Mouse (Mus musculus) 3T3-L1 (cell line): ENCODE measurements around the gene Mturn.

Source experiments
- DNase-seq: peaks from one replicate; pipeline ENCODE4 v3.0.0-alpha.2; 2015; ENCODE audit warnings: low read depth, low spot score

Gene Mturn

DNA sequence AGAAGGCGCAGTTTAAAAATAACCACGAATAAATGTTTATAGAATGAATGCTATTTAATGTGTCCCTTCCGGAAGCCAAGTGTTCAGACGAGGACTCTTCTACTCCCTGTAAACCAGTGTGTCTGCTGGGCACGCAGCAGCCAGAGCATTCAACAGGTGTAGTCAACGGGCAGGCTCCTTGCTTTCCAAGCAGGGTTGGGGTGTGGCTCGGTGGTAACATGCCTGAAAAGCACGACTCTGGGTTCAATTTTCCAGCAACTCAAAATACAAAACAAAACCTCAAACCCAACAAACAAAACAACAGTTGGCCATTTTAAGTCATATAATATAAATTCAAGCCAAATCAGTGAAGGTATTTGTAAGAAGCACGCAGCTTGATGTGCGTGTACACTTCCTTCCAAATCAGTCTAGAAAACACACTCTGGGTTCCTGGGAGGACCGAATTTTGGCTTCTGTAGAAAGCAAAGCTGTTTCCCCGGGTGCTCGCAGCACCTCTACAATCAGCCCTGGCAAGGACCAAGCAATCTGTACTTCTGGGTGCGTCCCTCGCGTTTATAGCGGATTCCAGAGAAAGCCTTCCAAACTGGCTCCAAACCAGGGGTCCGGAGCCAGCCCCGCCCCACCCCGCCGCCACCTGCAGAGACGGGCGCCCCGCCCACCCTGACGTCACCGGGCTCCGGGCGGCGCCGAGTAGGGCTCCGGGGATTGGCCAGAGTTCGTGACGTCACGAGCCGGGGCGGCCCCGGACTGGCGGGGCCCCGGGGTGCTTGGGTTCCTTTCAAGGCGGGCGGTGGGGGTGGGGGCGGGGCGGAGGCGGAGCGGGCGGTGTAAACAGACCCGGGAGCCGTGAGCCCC, at the start of gene Mturn:
Gene Mturn, plus strand, starts transcription at position 734 of the 855 bp plus-strand sequence.
- peak; percentile 86 for DNase-seq

DNA sequence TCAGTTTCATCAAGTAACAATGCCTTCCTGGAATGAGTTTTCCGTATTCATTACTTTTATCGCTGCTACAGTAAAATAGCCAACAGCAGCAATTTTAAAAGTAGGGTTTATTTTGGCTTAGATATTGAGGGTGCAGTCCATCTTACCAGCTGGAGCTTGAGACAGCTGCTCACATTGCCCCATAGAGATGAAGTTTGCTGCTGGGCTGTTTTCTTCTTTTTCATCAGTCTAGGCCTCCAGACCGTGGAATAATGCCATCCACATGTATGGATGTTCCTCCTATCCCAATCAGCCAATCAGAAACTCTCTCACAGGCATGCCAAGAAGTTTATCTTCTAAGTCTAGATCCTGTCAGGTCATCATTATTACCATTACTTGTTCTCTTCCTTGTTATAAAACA, 41.5 kb upstream of the Mturn start:
- no peak for DNase-seq

DNA sequence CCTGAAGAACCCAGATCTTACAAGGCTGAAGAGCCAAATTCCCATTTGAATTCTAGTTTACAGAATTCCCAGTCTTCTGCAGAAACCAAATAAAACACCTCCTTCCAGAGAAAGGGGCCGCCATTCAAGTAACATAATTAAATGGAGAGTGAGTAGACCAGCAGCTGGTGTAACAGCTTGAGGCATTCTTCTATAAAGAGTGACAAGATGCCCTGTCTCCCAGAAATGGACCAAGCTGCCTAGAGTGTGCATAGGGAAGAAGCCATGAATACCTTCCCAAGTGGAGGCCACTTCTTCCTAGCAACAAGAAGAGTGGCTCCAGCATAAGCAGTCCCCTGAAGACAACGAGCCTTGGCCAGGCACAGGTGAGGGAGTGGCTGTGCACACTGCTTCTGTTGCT, 39.5 kb upstream of the Mturn start:
- no peak for DNase-seq

DNA sequence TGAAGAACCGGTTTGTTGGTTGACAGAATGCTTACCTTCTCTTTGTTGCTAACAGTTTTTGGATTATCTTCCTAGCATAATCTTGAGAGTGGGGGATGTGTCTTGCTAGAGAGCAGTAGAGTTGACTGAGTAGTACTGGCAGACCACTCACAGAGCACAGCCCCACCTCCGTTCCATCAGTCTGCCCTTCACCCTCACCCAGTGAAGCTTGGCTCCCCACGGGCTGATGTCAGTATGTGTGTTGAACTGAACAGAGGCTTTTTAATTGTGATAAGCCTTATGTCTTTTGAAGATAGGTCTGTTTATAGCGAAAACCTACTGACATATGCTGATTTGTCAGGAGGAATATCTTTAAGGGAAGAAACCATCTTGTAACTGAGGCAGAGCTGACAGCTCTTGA, 38.2 kb upstream of the Mturn start:
- DNase-seq = no peak

DNA sequence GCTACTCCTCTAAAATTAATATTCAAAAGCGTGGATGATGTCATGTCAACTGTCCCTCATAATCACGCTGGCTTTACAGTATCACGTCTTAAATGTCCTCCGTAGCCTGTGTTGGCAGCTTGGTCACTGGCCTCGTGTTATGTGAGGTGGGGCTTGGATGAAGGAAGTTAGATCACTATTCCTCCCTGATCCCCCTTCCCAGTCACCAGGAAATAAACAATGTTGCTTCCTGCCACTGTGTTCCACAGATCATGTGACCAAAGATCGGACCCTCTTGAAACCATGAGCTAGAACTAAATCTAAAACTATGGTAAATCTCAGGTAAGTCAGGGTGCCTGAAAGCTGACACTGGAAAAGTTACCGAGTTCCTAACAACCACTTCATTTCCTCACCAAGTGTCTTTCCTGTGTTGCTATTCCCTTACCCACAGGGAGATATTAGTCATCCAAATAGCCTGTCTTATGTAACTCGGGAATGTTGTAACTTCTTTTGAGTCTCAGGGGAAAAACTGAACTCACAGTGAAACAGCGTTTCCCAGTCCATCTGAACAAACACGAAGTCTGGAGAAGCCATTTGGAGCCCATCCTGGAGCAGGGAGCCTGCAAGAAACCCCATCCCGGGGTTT, 25.8 kb upstream of the Mturn start:
- peak; percentile 96 for DNase-seq

DNA sequence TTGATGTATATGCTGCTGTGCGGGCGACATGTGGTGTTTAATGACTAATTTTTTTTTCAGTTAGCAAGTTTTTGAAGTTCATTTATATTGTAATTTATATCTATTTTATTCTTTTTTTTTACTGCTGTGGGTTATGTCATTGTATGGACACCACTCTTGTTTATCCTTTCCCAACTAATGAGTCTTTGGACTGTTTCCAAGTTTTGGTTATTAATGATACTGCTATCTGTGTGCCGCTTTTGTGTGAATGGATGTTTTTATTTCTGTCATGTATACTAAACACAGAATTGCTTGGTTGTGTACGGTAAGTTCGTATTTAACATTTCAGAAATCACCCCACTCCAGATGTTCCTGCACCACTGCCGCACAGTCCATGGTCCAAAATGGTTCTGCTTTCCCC, 23.6 kb upstream of the Mturn start:
- no peak for DNase-seq

DNA sequence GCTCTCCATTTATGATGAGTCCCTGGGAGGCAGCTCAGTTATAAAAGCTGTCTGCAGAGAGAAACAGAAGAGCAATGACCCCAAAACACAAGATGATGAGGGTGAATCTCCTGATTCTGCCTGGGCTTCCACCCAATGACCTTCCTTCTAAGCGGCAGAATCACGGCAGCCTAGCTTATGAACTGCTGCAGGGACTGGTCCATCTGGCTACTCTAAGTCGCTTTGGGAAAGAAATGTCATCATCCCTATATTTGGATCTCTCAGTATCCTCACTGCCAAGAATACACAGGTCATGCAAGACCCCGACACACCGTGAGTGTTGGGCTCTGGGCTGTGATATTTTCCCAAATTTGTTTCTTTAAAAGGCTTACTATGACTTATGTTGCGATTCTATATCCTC, 11.6 kb upstream of the Mturn start:
- no peak for DNase-seq

DNA sequence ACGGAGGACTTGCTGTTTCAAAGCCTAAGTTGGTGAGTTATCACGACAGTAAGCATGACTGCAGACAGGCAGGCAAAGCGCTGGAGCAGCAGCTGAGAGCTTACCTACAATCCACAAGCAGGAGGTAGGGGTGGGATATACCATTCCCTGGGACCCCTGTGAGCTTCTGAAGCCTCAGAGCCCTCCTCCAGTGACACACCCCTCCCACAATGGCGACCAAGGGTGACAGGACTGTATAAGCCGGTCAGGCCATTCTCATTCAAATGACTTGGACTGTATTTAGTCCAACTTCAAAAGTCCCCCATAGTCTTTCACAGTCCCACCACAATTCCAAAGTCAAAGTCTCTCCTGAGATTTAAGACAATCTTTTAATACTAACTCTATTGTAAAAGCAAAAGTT, 8.5 kb upstream of the Mturn start:
- DNase-seq = no peak

DNA sequence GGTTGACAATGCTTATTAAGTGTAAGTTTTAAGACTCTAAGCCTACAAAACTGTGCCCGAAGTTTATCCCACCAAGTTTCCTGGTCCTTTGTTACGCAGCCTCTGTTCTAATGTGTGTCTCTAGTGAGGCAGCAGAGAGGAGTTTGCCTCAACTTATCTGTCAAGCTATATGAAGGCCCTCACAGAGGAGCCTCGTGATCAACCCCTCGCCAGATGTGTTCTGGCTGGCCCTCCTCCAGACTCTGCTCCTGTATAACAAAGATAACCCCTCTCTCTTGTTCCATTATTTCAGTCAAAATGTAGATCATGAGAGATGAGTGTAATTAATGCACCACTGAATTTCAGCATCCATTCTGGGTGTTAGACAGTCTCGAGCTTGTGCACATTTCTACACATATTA, 1.7 kb upstream of the Mturn start:
- no peak for DNase-seq

DNA sequence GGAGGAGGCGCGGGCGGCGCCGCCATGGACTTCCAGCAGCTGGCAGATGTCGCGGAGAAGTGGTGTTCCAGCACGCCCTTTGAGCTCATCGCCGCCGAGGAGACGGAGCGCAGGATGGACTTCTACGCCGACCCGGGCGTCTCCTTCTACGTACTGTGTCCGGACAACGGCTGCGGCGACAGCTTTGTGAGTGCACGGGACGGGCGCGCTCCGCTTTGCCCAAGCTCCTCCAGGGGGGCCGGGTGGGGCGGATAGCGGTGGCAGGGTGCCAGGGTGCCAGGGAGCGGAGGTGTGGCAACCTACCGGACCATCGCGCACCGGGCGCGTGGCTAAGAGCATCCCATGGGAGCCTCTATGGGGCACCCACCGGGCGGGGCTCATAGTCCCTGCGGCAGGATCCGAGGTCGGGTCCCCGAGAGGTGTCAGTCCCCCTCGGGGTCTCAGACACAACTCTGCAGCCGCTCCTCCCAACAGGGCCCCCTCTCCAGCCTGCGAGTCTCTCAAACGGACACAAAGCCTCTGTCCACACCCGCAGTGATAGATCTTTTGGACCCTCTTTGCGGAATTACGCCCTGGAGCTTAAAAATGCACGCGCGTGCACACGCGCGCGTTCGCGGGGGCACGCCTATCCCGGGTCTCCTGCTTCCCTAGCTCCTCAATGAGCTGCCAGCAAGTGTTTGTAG, 463 bp downstream of the Mturn start:
- peak; percentile 21 for DNase-seq

DNA sequence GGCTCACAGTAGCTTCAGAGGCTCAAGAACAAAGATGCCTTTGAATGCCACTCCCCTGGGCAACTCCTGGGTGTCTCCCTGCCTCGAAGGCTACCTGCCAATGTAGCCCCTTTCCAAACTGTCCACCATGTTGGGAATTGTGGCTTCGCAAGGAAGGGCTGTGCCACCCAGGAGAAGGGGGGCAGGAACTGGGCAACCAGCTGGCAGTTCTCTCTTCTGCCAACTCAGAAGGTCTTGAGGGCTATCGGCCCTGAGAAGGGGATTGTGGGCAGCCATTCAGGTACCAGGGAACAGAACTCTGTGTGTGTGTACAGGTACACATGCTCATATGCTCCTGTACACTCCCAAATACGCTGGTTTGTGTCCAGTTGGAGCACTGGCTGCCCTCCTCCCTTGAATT, 2.7 kb downstream of the Mturn start:
- DNase-seq = no peak

DNA sequence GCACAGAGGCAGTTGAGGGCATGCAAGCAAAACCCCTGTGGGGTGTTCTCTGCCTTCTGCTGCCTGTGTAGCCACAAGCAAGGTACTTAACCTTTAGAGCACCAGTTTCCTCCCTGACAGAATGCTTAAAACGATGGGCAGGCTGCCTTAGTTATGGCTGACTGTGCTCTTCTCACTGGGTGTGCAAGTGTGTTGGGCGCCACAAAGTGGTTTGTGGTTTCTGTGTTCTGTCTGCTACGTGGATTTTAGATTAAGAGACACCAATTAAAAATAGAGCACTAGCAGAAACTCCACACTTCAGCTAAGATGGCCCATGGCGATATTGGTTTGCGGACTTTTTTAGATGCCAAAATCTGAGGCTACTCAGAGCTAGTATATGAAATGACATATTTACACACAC, 3.7 kb downstream of the Mturn start:
- DNase-seq = no peak

DNA sequence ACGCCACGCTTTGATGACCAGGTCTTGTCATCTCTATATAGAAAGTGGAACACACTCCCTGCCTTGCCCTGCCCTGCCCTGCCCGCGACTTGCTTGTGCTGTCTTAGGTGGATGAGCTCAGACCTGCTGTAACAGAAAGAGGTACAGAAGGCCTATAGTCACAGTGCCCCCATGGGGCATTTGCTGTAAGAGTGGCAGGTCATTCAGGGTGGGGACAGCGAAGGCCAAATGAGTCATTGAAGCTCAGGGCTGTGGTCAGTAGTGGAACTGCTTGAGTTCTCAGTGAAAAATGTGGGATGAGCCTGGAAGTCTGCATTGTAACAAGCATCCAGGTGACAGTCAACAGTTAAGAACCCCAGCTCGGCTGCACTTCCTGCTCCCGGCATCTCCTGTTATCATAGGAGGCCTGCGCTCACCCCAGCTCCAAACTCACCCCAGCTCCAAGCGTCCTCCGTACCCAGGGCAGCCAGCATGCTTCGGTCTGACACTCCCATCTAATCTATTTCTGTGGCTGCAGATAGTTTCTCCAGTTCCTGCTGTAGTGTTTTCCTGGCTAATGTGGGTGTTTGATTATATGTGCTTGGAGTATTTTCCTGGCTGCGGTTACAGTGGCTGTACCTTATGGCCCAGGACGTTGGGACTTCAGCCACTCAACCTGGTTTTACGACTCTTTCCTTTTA, 4.4 kb downstream of the Mturn start:
- peak; percentile 44 for DNase-seq

DNA sequence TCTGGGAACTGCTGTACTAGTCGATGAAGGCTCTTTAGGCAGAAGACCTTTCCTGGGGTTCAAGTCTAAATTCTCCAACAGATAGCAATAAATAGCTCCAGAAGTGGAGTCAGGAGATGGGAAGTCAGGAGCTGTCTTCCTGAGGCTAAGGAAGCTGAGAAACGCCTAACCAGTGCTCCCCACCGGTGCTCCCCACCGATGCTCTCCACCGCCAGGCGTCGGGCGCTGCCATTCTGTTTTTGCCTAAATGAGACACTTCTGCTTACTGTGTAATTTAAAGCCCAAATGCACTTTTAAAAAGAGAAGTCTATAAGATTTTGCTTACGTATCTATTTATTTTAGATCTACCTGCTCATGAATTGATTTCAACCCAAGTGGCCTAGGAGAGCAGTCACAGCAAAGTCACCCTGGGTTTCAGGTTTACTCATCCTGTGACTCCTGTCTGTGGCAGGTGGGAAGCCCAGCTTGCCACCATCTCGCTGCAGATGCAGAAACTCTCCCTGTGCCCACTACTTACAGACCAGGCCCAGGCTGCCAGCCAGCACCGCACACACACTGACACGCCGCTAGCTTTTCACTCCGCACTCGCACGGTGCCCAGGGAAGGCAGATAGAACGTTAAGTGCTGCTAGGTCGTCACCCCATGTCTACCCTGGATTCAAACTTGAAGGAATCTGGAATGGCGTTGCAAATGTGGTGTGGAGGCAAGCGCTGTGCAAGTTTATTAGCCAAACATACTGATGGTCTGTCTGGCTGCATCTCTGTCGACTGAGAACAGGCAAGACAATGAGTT, 5.7 kb downstream of the Mturn start:
- DNase-seq = no peak

DNA sequence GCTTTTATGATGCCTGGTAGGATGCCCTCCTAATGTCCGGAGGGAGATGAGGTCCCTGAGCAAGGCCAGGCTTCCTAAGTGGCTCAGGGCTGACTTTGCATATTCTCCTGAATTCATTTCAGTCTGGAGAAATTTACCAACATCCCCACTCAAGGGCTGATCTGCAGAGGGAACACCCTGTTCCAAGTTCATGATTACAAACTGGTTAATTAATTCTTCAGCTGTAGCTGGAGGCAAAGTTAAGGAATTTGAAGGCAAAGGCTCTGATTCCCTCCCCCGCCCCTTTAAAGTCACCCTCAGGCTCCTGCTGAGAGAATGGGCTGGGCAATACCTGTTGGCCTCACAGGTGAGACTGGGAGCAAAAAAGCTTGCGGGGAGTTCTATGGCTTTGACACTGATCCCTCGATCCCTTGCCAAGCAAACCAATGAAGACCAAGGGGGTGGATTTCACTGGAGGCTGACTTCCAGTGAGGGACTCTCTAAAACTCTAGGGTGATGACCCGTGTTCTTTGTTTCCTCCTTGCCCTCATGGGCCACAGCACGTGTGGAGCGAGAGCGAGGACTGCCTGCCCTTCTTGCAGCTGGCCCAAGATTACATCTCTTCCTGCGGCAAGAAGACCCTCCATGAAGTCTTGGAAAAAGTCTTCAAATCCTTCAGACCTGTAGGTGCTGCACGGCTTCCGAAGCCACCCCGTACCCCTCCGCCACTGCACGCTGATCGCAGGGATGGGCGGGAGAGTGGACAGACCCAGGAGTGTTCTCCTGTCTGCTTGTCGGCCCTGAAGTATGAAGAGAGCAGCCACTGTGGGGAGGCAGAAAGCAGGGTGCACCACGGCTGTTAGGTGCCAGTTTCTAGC, 7.3 kb downstream of the Mturn start:
- no peak for DNase-seq

DNA sequence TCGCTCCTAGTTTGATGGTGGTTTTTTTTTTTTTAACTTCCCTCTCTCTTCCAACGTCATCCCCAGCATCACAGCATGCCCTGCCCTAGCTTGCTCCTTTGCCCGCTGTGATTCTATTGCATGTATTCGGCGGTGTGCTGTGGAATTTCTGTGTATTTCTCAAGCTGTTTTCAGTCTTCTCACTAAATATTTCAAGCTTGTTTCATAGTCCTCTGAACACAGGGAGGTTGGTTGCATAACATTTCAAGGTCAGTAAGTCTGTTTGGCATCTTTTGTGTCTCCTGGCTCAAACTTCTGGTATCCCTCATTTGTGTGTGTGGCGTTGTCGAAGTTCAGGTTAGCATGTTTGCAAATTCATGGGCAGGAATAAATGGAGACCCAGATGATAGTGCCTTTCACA, 8.3 kb downstream of the Mturn start:
- no peak for DNase-seq

DNA sequence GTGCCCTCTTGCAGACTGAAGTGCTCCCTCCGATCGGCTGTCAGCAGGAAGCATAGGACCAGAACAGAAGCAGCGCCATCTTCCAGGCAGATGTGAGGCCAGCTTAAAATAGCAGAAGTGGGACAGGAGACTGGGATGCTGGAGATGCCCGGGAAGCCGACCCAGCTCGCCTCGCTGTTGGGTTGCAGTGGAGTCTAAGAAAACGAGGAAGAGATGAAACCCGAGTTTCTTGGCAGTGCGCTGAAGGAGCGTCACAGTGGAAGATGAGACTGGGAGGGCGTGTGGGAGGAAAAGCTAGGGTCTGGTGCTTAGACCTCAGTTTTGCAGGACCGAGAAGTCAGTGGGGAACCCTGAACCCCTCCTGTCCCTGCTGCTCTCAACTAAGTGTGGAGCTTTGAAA, 9.4 kb downstream of the Mturn start:
- DNase-seq = no peak

DNA sequence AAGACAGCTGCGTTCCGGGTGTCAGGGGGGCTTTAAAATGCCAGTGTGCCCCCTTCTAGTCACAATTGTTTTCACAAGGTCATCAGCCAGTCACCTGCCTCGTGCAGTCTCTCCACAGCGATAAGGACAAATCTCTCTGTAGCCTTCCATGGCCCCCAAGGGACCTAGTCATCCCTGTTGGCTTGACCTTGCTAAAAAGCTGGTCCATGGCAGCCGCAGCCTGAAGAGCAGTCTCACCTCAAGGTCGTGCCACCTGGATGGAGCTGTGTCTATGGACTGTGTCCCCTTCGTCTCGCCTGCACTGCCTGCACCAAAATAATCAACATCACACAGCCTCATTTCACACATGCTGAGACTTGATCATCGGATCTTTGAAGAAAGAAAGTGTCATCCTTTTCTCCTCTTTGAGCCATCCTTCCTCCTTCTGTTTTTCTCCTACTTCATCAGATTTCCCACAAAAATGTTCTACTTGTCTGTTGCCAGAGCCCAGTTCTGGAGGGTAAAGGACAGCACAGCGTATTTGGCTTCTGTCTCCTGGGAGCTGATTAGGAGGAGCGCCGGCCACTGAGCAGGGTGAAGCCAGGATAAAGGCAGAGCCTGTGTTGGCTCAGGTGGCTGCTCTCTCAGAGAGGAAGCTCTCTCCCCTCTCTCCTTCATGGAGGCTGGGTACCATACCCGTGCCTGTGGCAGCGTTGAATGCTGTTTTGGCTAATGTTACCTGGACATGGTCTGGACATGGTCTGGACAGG, 10.1 kb downstream of the Mturn start:
- no peak for DNase-seq

DNA sequence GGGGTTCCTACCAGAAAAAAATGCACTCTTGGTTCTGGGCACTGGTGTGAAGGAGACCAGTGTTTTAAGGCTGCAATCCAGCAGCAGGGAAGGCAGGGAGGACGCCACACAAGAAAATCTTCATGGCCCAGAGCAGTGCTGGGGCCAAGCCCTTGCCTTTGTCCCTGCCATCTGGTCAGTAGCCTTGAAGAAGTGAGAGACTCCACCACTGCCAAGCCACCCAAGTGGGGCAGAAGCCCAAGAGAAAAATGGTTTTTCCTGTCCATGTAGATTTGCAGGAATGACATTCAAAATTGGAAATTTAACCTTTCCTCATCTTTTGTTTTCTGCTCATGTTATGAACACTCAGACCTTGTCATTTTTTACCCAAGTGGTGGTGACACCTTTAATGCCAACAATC, 10.8 kb downstream of the Mturn start:
- DNase-seq = no peak

DNA sequence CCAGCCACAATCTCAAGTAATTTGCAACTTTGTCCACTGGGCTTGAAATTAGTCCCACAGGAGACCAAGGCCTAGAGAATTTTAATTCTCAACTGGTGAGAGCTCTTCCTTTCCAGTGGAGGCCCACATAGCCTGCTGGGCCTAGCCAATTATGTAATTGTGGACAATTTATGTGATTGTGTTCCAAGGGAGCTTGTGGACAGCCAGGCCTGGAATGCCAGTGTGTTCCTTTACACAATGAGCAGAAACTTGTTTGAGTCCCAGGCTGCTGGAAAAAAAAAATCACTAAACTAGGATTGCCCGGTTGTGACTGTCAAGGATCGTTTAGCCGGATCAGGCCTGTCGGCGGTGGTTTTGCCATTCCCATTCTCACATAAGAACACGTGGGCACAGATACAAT, 11.9 kb downstream of the Mturn start:
- DNase-seq = no peak
